Mouse (Mus musculus) thymus, adult 2 months (tissue): Measurements from ENCODE around the gene Hsd3b6.

Source experiments
- CTCF ChIP-seq: fragments of 200-500 bp; IDR thresholded peaks from 2 replicates; pipeline ENCODE4 v1.5.1; 2012; ENCODE audit warnings: mild to moderate bottlenecking, control low read depth, low read length, moderate library complexity, borderline replicate concordance; ENCODE audit not compliant: control insufficient read depth, poor library complexity, insufficient read depth; ENCODE audit errors: extremely low read depth
- POLR2A ChIP-seq: fragments of 200-500 bp; IDR thresholded peaks from 2 replicates; pipeline ENCODE4 v1.6.1; 2012; ENCODE audit warnings: mild to moderate bottlenecking, low read length, control low read depth, moderate library complexity; ENCODE audit not compliant: control insufficient read depth, poor library complexity, insufficient read depth; ENCODE audit errors: extremely low read depth

- TF ChIP-seq CTCF (no peak), POLR2A (no peak)
Measured at GRCm38 (mm10) chr3:98856892-98857291, 42.6 kb upstream of the Hsd3b6 start.
